Mouse (Mus musculus): ENCODE measurements around the gene Eci1. TPM values are rescaled to one million over a fixed set of nuclear protein-coding genes. Genes with fewer than 3 reads are reported as not detected.
A peak's percentile ranks its signal among the peaks of the same experiment; 100 is the strongest.
"Not testable (repeated sequence)": the region's sequence is repeated elsewhere in the genome, so short reads cannot be mapped to it uniquely, and the experiment has no call there.

The Eci1 gene
- 10 to 100 TPM; 50.3 to 57.7 TPM for polyA plus RNA-seq (2017; shearing (Covaris generic))

GRCm38 (mm10) chr17:24426471-24427169 lies at the start of gene Eci1:
Gene Eci1 (plus strand): TSS chr17:24426641.
- ATAC-seq: peak; percentile 90

DNA sequence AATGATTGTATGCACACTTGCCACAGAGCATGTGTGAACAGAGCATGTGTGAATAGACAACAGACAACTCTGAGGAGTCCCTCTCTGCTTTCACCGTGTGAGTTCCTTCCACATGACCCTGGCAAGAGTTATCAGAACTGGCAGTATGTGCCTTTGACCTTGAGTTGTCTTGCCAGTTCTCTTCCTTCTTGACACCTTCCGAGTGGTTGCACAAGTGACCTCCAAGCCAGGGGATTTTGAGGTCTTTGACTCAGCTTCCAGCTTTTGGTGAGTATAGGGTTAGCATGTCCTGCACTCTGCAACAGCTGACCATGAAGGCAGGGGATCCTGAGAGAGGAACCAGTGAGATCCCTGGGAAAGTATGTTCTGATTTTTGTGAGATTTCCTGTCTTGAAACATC lies 47.9 kb upstream of the Eci1 start:
- no peak for ATAC-seq

- no peak for ATAC-seq
Measured at GRCm38 (mm10) chr17:24383789-24384188, 42.7 kb upstream of the Eci1 start.

GRCm38 (mm10) chr17:24388711-24389110 lies 37.7 kb upstream of the Eci1 start:
- no peak for ATAC-seq

DNA sequence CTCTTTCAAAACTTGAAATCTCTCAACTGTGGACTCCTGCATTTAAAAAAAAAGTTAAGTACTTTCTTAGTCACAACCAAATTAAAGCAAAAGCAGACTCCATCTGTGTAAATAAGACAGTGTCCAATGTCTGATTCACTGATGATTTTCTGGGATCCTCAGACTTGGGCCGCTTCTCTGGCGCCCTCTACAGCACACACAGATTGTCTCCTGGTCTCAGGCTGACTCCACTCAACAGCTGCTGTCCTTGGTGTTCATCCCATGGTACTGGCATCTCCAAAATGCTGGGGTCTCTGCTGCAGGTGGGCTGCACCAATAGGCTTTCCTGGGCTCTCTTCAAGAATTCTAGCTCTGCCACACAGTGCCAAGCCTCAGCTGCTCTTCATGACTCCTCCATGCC lies 36.6 kb upstream of the Eci1 start:
- no peak for ATAC-seq

GRCm38 (mm10) chr17:24391149-24391548 lies 35.3 kb upstream of the Eci1 start:
- ATAC-seq: no peak

- no peak for ATAC-seq
Measured at GRCm38 (mm10) chr17:24393527-24393926, 32.9 kb upstream of the Eci1 start.

GRCm38 (mm10) chr17:24394456-24394855 lies 32.0 kb upstream of the Eci1 start:
- ATAC-seq: no peak

GRCm38 (mm10) chr17:24402371-24402770 lies 24.1 kb upstream of the Eci1 start:
- ATAC-seq: no peak

DNA sequence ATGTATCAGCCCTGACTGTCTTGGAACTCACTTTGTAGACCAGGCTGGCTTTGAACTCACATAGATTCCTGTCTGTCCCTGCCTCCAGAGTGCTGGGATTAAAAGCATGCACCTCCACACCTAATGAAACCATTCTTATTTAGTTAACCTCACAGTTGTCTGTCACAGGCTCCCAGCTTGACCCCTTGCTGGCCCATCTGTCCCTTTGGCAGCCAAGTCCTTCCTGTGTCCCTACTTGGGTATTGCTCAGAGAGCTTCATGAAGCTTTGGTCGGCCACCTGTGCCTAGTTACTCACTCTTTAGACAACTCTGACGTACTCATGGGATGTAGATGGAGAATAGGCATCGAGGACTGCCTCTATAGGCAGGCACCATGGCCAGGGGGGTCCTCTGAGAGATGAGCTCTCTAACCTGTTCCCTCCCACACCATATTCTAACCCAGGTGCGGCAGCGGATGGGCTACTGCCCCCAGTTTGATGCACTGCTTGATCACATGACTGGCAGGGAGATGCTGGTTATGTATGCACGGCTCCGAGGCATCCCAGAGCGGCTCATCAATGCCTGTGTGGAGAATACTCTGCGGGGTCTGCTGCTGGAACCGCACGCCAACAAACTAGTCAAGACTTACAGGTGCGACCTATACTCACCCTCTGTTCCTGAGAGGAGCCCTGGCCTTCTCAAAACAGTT lies 19.2 kb upstream of the Eci1 start:
- ATAC-seq: no peak

DNA sequence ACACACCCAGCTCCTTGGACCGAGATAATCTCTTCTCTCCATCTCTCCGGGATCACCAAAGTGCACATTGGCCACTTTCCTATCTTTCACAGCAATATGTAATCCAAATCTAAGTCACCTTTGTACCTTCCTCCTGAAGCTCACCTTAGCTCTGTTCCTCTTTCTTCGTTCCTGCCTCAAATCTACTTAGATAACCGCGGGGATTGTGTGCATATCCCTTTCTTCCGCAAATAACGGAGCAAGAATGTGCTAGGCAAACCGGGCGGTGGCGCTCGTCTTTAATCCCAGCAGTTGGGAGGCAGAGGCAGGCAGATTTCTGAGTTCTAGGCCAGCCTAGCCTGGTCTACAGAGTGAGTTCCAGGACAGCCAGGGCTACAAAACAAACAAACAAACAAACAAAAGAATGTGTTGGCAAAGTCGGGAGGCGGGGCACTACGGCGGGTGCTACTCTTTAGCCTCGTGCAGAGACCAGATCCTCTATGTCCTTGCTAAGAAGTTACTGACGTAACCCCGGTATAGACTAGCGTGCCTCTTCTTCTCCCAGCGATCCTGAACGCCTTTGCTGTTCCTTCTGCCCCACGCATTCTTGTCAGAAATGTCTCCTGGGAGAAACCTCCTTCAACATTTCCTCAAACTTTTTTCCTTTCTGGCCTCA lies 12.8 kb upstream of the Eci1 start:
- peak; percentile 4 for ATAC-seq

DNA sequence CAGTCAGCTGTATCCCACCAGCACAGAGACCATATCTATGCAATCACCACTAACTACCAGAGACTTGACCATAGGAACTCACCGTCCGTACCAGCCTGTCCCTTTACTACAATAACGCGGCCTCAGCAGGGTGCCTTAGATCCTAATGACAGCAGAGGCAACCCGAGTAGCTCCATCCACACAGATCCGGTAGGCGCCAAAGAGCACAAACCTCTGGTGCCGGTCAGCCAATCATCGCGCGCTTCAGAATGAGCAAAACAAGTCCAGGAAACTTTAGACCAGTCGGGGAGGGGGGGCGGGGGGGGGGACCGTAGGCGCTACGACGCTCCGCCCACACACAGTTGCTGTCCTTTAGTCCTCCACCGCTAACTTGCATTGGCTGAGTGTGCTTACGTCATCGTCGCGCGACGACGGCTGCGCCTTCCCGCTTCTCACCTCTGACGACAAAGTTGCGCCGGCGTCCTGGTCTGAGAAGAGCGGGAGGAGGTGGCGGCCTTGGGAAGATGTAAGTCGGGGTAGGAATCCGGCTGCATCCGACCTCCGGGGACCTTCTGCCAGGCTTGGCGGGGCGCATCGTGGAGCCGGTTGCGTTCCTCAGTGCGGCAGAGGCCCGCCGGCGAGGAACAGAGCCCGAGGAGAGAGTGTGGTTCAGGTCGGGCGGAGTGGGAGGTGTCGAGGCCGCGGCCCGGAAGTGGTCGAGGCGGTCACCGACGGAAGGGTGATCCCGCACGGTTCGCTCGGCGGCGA lies 12.0 kb upstream of the Eci1 start, which contains the start of gene Rnps1:
Gene Rnps1 (plus strand): TSS at position 336 of the 747 bp plus-strand sequence.
- peak; percentile 89 for ATAC-seq

GRCm38 (mm10) chr17:24415011-24415410 lies 11.4 kb upstream of the Eci1 start:
- peak; percentile 6 for ATAC-seq

DNA sequence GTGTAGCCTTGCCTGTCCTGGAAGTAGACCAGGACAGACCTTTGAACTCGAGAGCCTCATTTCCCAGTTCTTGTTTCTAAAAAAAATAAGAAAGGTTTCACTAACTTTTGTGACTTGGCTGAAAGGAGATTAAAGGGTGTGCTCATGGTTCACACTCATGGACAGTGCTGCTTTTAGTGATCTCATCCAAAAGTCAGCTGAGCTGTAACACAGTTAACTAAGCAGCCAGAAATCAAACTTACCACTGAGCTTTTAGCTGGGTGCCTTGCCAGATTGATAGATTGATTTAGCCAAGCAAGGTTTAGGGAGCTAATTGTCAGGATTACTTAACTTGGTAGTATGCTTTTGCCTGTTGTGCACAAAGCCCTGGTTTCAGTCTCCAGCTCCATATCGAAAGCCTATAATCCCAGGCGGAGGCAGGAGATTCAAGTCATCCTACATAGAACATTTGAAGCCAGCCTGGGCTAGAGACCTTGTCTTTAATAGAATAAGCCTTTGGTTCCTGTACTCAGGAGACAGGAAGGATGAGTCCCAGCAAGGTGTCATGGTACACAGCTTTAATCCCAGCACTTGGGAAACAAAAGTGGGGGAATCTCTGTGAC lies 10.3 kb upstream of the Eci1 start:
- no peak for ATAC-seq

DNA sequence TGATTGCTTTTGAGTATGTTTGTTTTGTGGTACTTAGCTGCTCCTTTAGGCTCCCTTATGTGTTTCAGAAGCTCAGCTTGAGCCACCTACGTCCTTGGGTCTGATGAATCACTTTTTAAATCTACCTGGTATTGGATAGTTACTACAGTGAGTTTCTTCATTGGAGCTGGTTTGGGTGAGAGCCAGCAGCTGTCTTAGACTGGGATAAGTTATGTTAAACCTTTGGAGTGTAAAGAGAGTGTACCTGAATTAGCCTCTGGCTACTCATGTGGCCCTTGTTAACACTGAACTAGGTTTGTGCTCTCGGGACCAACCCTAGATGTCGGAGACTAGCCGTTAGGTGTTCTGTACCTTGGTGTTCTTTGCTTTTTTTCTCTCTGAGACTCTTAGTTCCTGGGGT lies 3.3 kb upstream of the Eci1 start:
- no peak for ATAC-seq

DNA sequence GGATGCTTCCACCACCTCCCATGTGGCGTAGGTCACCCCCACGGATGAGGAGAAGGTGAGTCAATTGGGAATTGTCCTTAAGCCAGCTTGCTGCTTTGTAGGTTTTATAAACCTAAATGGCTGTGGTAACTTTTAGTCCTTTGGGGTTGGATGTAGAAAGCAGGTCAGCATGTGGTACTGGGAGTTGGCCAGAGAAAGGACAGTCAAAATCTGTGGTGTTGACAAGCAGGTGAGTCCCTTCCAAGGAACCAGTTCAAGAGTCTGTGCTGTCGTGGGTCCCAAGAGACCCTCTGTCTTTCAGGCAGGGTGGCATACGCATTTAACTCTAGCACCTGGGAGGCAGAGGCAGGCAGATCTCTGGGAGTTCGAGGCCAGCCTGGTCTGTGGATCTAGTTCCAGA lies 2.0 kb upstream of the Eci1 start:
- no peak for ATAC-seq

GRCm38 (mm10) chr17:24425326-24425725 lies 1.1 kb upstream of the Eci1 start:
- not testable (repeated sequence) for ATAC-seq

- ATAC-seq: no peak
Measured at GRCm38 (mm10) chr17:24425905-24426304, 536 bp upstream of the Eci1 start.

- ATAC-seq: peak; percentile 3
Measured at GRCm38 (mm10) chr17:24427170-24427557, 723 bp downstream of the Eci1 start.

DNA sequence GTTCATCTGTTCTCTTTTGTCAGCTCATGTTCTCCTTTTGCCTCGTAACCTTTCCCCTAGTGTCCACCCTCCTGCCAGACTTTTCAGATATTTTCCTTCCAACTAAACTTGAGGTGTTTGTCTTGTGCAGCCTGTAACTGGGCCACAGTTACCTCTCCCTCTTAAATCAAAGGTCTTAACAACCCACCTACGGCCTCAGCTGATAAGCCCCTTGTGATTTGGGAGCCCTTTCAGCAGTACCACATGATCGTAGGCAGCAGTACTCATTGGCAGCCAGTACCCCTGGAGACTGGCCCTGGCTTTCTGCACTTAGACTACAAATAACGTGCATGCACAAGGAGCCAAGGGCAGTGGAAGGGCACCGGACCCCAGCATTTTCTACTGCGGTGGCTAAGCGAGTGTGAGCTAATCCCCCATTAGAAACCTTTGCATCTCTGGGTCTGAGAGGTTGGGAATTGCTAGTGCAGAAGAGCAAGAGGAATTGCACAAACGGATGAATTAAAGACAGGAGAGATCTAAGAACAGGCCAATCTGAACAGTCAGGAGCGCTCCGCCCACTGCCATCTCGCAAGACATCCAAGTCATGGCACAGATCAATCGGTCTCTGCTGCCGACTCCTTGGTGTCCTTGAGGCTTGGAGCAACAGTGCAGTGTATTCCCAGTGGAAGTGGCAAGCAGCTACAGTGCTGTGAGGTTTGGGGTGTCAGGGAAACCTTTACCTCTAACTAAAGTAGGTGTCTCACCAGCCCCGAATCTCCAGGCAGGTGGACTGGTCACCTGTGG lies 3.0 kb downstream of the Eci1 start:
- ATAC-seq: no peak

DNA sequence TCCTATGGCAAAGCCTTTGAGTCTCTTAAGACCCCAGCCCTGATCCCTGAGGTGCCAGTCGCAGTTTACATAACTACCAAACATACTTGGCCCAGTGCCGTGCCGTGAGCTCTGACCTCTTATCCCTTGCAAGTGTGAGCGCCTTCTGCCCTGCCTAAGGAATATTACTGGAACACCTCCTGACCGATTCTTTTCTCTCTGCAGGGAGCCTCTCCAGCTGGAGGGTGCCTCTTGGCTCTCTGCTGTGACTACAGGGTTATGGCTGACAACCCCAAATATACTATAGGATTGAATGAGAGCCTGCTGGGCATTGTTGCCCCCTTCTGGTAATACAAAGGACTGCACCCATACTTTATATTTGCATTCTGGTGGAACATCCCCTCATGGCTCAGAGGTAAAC lies 10.6 kb downstream of the Eci1 start:
- ATAC-seq: peak; percentile 82

GRCm38 (mm10) chr17:24440377-24440776 lies 13.9 kb downstream of the Eci1 start:
- no peak for ATAC-seq

Data from CD4-positive, CD25-positive, alpha-beta regulatory T cell, adult 4 months (primary cell).